Mouse (Mus musculus): ENCODE data around the gene Supt6.
A peak's percentile ranks its signal among the peaks of the same experiment; 100 is the strongest.

Supt6 gene

DNA sequence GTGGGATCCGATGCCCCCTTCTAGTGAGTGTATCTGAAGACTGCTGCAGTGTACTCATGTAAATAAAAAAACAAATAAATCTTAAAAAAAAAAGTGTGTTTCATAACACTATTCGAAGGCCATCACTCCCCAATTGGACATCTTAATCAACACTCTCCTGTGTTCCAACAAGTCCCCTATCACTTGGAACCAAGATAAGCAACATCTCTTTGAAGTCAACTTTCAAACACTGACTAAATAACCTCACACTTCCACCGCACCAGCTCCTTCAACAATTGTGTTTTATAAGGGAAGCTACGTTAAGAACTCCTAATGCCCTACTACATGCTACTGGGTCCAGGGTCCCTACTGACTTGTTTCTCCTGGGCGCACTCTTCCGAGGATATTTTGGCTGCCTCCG is 63.3 kb downstream of the Supt6 start:
- no peak for DNase-seq

DNA sequence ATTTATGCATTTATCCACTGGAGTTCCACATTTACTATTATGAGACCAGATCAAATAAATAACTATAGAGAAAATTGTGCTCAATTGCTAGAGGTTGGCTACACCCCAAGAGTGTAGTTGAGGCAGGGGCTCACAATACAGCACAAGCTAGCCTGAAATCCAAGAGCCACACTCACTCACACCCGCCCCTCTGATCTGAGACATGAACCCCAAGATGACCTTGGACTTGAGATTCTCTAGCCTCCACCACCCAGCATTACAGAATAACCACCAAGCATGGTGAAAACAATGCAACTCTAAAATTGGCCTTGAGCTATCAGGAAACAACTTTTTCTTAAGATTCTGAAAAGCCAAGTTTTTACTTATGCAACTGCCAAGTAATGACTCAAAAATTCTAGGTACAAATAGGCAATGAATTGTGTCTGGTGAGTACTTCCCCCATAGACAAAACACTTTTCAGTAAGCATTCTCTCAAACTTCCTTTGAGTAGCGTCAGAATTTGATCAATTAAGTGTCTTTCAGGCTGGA is 63.9 kb downstream of the Supt6 start:
- DNase-seq, result no peak

DNA sequence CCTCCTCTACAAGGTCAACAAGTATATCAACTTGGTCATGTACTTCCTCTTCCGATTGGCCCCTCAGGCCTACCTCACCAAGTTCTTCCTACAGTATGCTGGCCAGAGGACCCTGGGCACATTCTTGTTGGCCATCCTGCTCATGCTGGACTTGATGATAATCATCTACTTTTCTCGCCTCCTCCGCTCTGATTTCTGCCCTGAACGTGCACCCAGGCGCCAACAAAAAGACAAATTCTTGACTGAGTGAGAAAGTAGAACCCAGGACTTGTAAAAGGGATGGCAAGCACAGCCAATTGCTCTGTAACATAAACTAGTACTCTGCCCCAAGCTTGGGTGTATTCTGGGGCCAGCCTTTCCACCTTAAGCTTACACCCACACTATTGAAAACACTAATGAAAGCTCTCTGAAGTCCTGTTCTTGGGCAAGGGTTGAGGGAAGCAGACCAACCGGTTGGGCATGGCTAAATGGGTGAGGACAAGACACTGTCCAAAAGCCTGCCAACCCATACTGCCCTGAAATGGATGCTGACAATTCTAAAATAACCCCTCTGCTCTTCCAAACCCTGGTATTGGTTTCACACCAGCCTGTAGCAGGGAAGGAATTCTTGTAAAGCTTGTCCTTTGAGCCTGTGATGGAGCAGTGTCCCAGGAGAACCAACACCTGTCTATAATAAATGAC is 65.6 kb downstream of the Supt6 start:
- no peak for DNase-seq

DNA sequence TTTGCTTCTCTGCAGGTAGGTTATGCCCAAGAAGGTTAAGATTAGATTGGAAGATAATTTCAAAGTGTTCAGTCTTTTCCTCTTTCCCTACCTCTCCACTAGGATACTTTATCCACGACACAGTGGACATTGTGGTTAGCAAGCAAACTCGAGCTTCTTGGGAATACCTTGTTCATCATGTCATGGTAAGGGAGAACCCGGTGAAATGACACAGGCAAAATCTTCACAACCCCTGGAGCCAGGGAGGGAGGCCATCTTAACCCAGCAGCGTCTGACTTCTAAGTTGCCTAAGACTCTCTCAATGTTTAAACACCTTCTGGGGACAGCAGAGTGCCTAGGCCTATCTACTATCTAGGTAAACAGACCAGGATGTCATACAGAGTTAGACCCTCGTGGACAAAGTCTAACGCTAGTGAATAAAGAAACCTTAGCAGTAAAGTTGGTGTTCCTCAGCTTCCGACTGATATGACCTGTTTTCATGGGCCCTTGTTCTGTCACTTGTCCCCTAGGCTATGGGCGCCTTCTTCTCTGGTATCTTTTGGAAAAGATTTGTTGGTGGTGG is 66.3 kb downstream of the Supt6 start:
- no peak for DNase-seq

DNA sequence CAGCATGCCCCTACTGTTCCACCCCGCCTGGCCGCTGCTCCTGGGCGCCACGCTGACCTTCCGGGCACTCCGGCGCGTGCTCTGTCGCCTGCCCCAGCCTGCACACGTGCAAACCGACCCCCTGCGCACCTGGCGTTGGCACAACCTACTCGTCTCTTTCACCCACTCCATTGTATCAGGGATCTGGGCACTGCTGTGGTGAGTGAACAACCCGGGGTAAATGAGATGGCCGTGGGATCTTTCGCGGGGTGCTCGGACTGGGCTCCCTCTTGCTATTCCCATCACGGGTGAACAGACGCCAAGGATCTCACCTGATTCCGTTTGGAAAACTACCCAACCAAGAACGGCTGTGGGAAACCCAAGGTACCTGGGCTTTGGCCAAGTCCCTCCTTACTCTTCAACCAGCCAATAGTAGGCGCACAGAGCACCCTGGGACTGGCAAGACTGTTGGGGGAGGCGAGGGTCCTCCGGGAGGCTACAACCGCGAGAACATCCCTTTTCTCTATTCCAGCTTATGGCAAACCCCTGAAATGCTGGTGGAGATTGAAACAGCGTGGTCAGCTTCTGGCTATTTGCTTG is 66.8 kb downstream of the Supt6 start:
- peak; percentile 85 for DNase-seq

DNA sequence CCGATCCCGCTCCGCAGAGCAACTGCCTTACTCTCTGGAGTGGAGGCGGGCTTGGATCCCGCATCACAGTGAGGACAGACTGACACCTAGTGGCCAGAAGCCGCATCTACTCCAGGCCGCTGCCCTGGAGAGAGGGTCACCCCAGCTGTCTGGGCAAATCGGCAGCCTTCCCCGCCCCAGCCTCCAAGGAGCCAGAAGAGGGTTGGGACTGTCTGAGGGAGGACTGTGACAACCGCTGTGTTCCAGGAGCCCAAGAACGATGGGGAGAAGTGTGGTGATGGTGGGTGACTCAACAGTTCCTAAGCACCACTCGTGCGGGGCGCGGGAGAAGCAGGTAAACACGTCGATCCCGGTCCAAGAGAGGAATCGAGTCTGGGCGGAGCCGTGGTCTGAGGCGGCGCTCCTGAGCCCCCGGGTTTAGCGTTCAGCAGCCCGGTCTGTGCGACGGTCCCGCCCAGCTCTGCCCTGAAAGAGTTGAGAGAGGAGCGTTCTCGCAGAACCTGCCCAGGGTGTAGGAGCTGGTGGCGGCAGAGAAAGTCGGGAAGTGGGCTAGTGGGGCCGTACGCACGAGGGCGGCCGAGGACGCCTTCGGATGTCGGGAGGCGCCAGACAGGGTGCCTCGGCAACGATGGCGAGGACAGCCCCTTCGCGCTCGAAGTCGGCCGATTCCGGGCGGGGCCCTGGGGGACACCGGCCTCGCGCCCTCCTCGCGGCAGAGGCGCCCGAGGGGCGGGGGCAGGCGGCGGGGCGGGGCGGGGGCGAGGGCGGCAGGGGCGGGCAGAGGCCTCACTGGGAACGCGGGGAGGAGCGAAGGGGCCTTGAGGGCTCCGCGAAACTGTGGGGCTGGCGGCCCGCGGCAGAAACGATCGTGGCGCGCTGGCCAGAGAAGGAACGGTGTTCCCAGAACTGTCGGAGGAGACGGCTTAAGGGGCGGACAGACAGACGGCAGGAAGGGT is 67.6 kb downstream of the Supt6 start:
- peak; percentile 99 for DNase-seq

DNA sequence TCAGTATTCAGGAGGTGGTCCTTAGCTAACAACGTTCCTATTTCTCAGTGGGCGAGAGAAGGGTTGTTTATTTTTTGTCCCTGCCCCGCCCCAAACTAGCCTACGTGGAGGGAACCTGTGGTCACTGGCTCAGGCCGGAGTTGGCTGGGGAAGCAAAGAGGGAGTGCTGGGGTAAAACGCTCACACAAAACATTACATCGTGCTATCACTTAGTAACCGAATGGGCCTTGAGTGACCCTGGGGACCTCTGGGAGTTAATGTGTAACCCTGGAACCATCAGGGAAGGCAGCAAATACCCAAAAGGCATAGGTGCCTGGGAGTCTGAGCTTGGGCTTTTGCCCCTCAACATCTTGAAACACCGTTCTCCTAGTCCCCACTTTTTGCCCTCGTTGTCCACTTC is 68.3 kb downstream of the Supt6 start:
- DNase-seq, result no peak

DNA sequence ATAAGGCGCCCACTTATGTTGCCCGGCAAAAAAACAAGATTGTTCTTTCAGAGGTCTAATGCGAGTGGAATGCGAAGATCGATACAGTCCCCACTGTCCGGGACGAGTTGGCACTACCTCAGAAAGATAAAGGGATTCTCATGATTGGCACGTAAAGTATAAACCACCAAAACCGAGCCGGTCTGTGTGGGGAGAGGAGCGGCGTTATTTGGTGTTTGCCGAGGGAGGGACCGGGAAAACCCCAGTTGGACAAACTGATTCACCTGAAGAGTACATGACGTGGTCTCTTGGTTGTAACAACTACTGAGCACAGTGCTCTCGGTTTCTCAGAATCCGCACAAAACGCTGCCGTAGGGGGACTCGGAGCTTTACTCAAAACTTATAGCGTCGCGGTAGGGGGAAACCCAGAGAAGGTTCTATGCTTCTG is 68.9 kb downstream of the Supt6 start:
- DNase-seq, result no peak

DNA sequence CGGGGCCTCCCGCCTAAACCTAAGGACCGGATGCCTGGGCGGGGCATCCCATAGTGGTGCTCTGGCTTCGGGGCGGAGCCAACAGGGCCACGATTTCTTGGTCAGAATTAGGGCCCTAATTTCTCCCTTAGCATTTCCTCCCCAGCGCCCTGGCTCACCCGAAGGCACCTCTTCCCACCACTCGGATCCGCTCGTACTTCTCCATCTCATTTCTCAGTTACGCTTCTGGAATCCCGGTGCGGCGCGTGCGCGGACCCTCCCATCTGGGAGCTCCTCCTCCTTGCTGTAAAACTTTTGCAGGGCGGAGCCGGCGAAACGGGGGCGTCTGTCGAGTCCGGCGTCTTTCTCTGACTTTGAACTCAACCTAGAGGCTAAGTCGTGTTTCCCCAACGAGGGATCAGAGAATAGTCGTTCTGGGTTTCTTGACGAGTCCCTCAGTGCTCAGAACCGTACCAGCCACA is 69.4 kb downstream of the Supt6 start, which contains the start of the genes Nek8 and Tlcd1:
Gene Nek8 (minus strand): TSS at position 274 of the 461 bp plus-strand sequence.
Gene Tlcd1 (plus strand): TSS at position 310 of the 461 bp plus-strand sequence.
- DNase-seq, result peak; percentile 99

DNA sequence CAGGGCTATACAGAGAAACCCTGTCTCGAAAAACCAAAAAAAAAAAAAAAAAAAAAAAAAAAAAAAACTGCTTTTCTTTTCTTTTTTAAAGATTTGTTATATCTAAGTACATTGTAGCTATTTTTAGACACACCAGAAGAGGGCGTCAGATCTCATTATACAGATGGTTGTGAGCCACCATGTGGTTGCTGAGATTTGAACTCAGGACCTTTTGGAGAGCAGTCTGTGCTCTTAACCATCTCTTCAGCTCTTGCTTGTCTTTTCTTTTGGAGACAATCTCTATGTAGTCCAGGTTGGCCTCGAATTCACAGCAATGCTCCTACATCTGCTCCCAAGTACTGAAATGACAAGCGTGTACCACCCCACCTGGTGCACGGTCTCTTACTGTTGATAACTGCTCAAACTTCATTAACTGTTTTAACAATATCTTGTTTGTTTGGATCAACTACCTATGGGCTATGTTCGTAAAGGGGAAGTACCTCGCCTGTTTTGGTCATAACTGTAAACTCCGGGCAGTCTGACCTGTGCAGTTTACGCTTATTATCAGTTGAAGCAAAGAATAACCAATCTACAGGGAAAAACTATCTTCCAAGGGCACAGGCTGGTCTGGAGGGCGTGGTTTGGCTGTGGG is 69.9 kb downstream of the Supt6 start:
- no peak for DNase-seq

DNA sequence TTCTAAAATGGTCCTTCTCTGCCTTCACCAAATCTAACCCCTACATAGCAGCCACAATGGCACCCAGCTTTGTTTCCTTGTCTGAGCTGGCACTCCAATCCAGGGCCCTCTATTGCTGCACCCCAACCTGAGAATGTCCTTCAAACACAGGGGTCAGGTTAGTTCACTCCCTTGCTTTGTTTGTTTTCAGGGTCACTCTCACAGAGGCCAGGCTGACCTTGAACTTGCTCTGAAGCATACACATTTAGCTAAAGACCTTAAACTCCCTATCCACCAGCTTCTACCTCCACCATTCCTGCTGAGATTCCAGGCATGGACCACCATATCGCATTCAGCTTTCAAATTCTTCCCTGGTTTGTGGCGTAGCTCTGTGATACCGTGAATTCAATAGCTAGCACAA is 71.3 kb downstream of the Supt6 start:
- DNase-seq, result no peak

DNA sequence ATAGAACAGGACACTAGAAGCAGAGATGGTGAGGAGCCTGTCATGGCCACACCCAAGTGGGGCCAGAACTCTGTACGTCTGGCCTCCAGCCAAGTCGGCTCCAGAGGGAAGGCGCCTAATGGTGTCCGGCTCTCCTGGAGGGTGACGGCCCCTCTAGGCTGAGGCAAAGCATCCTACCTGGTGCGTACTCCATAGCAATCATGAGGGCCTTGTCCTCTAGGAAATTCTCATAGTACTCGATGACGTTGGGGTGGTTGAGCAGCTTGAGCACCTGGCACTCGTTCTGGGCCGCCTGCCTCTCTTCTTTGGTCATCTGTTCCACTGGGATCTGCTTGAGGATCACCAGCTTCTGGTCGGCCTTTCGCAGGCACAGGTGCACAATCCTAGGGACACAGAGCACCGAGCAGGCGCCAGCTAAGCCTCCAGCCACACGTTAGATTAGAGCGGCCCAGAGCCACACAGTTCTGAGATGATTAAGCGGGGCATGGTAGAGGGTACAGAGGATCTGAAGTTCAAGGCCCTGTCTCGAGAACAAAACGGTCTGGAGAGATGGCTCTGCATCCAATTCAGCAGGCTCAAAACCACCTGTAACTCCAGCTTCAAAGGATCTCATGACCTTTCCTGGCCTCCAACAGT is 72.9 kb downstream of the Supt6 start:
- DNase-seq, result no peak

DNA sequence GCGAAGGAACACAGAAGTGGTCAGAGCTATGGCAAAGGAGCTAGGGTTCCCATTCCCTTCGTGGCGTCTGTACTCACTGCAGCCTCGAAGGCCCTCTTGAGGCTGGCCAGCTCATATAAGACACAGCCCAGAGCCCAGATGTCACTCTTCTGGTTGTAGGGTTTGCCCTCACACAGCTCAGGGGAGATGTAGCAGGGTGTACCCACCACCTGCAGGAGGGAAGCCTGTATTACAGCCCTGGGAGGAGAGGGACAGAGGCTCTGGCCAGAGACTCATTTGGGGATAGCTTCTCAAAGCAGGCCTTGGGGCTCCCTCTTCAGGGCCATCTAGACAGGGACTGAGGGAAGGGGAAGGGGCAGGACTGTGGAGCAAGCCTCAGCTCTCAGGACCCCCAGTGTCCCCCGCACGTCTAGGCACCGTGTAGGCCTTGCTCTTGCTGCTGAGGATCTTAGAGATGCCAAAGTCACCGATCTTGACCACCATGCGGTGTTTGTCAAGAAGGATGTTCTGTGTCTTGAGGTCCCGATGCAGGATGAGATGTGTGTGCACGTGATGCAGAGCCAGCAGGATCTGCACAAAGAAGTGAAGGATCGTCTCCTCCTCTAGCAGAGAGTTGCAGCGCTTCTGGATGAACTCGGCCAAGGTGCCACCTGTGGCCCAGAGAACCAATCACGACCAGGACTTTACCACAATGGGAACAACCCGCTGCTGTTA is 73.6 kb downstream of the Supt6 start:
- DNase-seq, result no peak

DNA sequence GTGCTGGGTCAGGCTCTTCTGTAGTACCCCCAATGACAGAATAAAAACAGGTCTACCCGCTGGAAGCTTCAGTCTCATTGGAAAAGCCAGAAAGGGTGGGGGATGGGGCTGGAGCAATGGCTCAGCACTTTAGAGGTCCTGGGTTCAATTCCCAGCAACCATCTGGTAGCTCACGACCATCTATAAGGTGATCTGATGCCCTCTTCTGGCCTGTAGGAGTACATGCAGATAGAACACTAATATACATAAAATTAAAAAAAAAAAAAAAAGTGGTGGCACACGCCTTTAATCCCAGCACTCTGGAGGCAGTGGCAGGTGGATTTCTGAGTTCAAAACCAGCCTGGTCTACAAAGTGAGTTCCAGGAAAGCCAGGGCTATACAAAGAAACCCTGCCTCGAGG is 74.5 kb downstream of the Supt6 start:
- no peak for DNase-seq

DNA sequence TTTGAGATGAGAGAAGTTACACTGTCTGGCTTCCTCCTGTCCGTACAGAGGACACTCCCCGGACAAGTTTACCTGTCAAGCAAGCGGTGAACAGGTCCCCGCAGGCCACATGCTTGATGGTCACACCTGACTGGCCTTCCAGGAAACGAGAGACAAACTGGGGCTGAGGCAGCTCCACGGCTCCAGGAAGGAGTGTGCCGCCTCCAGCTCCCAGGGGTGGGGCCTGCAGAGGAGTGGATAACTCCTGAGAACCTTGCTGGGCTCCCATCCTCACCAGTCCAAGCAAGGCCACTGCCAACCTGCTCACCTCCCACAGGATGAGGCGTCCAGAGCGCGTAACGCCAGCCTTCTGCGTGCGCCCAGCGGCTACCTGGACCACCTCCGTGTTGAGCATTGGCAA is 75.5 kb downstream of the Supt6 start:
- DNase-seq, result peak; percentile 58

DNA sequence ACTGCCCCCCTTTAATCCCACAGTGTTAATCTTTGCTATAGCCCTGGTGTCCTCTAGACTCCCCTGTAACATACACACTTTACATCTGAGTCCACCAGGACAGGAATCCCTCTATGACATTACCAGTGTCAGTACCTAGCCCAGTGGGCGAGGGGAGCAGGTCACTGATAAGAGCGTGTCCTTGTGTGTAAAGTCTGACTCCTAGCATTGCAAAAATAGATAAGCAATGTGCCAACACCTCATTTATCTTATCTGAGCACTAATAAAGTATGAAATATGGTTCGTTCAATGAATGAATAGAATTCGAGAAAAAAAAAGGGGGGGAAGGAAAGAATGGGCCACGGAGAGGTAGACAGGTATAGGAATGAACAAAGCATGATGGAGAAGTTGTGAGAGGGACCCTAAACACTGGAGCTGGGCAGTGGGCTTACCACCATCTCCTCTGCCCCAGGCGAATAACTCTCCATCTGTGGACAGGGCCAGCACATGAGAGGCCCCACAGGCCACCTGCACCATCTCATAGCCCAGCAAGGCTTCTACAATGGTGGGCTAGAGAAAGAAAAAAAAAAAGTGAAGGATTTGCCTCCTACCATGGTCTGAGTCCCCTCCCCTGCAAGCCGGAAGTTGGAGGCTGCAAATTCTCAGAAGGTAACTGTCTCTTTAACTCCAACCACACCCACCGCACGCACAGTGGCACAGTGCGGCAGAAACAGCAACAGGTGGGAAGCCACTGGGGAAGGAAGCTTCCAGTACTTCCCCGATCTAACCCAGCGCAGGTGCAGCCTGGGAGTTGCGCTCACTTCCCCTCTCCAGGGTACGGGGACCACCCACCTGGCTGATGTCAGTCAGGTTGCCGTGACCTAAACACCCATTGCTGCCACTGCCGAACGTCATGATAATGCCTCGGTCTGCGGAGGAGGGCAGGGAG is 77.0 kb downstream of the Supt6 start:
- no peak for DNase-seq

DNA sequence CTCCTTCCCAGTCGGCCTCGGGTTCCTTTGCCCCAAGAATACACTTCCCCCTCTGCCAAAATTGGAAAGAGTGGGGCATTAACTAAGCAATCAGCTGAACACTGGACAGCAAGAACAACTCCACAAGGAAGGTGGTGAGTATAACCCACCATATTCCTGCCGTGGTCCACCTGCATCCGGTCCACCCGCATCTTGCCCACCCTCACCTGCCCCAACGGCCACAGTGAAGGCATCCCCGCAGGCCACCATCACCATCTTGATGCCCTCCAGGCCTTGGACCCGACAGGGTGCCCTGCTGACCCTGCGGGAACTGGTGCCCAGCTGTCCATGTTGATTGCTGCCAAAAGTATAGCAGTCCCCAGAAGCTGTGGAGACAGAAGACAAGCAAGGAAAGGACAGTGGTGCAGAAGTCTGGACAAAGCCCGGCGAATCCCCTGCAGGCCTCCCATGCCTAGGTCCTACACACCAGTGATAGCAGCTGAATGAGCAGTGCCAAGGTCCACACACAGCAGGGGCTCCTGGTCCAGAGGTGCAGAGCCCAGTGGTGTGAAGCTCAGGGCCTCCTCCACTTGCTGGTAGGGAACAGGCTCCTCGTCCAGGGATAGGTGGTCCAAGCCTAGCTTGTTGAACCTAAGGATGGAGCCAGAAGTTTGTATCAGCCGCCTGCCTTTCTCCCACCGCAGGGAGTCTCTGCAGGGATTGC is 78.4 kb downstream of the Supt6 start:
- no peak for DNase-seq

DNA sequence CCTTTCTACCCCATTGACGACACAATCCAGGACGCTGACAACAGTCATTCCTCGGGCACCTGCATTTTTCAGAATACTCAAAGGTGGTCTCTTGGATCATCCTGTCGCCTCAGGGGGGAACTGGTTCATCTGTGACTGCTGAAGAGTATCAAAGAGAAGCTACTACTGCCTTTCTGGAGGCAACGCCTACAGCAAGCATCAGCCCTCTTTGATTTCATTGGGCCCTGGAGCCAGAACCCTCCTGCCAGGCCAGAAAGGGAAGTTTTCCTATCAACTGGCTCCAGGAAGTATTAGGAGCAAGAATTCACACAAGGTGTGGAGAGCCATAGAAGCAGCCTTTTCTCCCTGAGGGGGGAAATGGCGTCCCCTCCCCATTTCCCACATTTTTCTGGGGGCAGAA is 79.1 kb downstream of the Supt6 start:
- no peak for DNase-seq

DNA sequence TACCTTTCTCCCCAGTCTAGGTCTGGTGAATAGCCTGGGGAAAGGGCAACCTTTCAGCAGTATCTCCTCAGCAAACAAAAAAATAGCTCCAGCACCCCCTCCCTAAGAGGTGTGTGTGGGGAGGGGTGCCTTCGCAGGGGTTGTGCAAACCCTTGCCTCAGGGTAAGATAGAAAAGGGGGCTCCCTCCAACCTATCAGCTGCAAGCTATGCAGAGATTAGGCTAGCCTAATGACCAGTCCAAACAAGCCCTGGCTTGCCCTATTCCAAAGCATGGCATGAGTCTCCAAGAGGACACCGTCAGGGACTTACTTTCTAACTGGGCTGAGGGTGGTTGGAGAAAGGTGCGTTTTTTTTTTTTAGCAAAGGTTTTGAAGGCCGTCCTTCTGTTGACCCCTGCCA is 79.6 kb downstream of the Supt6 start:
- DNase-seq, result no peak

DNA sequence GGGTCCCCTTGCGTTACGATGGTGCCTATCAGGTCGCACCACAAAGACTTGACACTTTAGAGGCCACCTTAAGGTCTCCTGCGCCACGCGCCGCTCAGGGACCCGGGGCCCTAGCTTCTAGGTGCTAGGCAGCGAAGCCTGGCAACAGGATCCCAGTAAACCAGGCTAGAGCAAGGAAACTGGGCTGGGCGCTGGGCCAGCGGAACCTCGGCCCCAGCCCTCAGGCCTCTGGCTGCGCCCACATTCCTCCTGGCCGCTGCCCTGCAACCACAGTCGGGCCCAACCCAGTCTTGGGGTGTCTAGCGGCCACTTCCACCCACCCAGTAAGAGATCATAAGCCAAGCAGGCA is 80.1 kb downstream of the Supt6 start:
- DNase-seq, result peak; percentile 91
